Mouse (Mus musculus) kidney, embryonic 14.5 days (tissue): ENCODE data around the gene Acaca. TPM values are rescaled to one million over a fixed set of nuclear protein-coding genes. Genes with fewer than 3 reads are reported as not detected.

Experiments
- ATAC-seq: fragments of 200-750 bp; cut with Nextera tagmentation; 2 replicates; pipeline ENCODE4 v1.8.0; 2017; ENCODE audit warnings: moderate number of reproducible peaks, mild to moderate bottlenecking, moderate TSS enrichment, moderate library complexity; ENCODE audit not compliant: low FRiP score, low TSS enrichment
- H3K27ac ChIP-seq: fragments of 300-500 bp; sonication (generic); 2 replicates; pipeline ENCODE4 v1.5.1; 2014; ENCODE audit warnings: low read depth, mild to moderate bottlenecking, low read length, moderate library complexity, mixed read lengths
- H3K27me3 ChIP-seq: fragments of 300-500 bp; sonication (generic); 2 replicates; pipeline ENCODE4 v1.6.1; 2014; ENCODE audit warnings: mild to moderate bottlenecking, low read length; ENCODE audit not compliant: control insufficient read depth, insufficient read depth
- H3K36me3 ChIP-seq: fragments of 300-500 bp; sonication (generic); 2 replicates; pipeline ENCODE4 v1.6.1; 2014; ENCODE audit warnings: low read length, mixed read lengths; ENCODE audit not compliant: control insufficient read depth, insufficient read depth
- H3K4me1 ChIP-seq: fragments of 300-500 bp; sonication (generic); 2 replicates; pipeline ENCODE4 v1.6.1; 2014; ENCODE audit warnings: low read length, mixed read lengths; ENCODE audit not compliant: control insufficient read depth, insufficient read depth
- H3K4me2 ChIP-seq: fragments of 300-500 bp; sonication (generic); replicated peaks from 2 replicates; pipeline ENCODE4 v1.6.1; 2014; ENCODE audit warnings: low read depth, mild to moderate bottlenecking, low read length
- H3K4me3 ChIP-seq: fragments of 300-500 bp; sonication (generic); 2 replicates; pipeline ENCODE4 v1.5.1; 2014; ENCODE audit warnings: mild to moderate bottlenecking, low read length
- H3K9ac ChIP-seq: fragments of 300-500 bp; sonication (generic); 2 replicates; pipeline ENCODE4 v1.6.1; 2014; ENCODE audit warnings: low read depth, mild to moderate bottlenecking, low read length, moderate library complexity
- H3K9me3 ChIP-seq: fragments of 300-500 bp; sonication (generic); 2 replicates; pipeline ENCODE4 v1.6.1; 2016; ENCODE audit warnings: low read length; ENCODE audit not compliant: control insufficient read depth
- WGBS: fragments of 180-500 bp; shearing (Covaris S2); extraction: QIAGEN DNeasy Blood & Tissue Kit; methylation state at CpG from one replicate; pipeline ENCODE4 v1.1.7; 2014; 5-methylcytosine and 5-hydroxymethylcytosine counted together
- polyA plus RNA-seq: library from polyadenylated mRNA; unstranded; fragments of >200 nt; fragmentation: Nextera tagmentation; extraction: Ambion mirVana; gene quantifications from 2 replicates; pipeline ENCODE4 v1.2.1, GENCODE M21; 2014

The Acaca gene
- polyA plus RNA-seq, 1 experiment from 2014 or later: 18.1 TPM

DNA sequence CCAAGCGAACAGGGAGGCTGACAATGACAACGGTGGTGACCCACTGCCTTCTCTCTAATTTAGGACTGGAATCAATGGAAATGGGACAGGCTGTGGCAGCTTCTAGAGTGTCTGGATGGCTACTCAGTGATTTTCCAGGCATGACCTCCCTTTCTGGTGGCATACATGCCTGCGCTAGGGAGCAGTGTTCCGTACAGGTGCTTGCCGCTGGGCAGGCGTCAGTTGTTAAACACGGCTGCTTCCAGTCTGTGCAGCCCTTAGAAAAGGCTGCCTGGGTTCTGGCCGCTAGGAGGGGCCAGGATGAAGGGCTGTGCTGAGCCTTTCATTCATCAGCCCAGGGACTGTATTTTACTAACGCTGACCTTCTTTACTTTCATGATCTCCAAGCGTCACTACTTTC lies 63.8 kb downstream of the Acaca start:
- no peaks in the 10 kb centered on the region; the same call in 1 of the 2 replicates for H3K36me3 ChIP-seq
- no peak overlapping the region for H3K27ac ChIP-seq
- no peaks in the 10 kb centered on the region for H3K27me3 ChIP-seq
- H3K9me3 ChIP-seq: no peaks in the 10 kb centered on the region
- 0 out of 2 replicates have a peak, but pooled peaks cover 5% of the 10 kb centered on the region for H3K4me1 ChIP-seq
- H3K4me2 ChIP-seq: no peak overlapping the region
- H3K4me3 ChIP-seq: no peak overlapping the region
- H3K9ac ChIP-seq: no peak overlapping the region
- ATAC-seq: peak; percentile 73
- 44% methylated on average over 10 of the region's 10 CpGs for WGBS

DNA sequence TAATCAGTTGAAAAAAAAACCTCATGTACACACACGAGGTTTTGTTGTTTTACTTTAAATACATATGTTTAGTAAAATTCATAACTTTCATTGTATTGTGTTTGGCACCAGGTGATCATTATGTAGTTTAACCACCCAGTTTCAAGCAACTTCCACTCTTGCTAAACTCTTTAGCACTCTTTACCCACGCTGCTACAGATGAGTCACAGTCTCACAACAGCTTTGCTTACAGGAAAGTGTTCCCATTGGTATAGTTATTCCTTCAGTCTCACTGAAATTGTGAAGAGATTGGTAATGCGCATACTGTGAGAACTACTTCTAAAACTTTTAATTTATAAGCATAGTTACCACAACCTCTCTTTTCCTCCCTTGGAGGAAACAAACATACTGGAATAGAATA lies 65.3 kb downstream of the Acaca start:
- no peak for ATAC-seq
- Histone ChIP-seq H3K4me3 (no peak overlapping the region), H3K27me3 (no peaks in the 10 kb centered on the region), H3K27ac (no peak overlapping the region), H3K4me2 (no peak overlapping the region), H3K36me3 (no peaks in the 10 kb centered on the region; the same call in 1 of the 2 replicates), H3K4me1 (0 out of 2 replicates have a peak, but pooled peaks cover 5% of the 10 kb centered on the region), H3K9me3 (no peaks in the 10 kb centered on the region), H3K9ac (no peak overlapping the region)
- WGBS: 94% methylated on average over 3 of the region's 3 CpGs

DNA sequence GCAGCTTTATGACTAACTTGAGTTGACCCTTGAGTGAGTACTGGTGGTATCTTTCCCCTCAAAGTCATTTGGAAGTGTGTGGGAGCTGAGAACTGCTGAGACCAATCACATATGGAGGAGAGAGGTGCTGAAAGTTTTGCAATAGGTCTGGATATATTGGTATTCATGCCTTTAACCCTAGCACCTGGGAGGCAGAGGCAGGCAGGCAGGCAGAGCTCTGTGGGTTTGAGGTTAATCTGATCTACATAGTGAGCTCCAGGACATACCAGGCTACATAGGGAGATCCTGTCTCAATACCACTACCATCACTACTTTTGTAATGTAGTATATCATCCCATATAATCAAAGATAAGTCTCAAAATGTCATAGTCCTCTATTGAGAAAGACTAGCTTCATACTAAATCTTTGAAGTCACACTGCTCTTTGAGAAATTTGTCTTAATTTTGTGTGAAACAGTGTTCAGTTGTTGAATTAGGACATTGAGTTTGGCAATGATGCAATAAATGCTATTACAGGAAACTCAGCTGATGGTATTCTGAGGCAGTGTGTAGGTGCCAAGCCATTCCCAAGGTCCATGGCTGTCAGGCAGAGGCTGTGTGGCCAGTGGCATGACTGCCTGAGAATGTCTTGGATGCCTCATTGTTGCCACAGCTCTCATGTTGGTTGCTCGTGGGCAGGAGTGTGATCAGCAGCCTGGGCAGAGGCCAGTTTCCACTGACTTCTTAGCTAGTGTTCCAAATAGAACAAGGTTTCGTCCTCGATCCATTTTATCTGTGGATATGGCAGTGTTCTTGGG lies 68.3 kb downstream of the Acaca start:
- H3K27ac ChIP-seq: no peak overlapping the region
- no peaks in the 10 kb centered on the region for H3K9me3 ChIP-seq
- no peaks in the 10 kb centered on the region for H3K27me3 ChIP-seq
- H3K4me3 ChIP-seq: no peak overlapping the region
- H3K36me3 ChIP-seq: no peaks in the 10 kb centered on the region; the same call in 1 of the 2 replicates
- H3K4me2 ChIP-seq: no peak overlapping the region
- H3K4me1 ChIP-seq: 0 out of 2 replicates have a peak, but pooled peaks cover 5% of the 10 kb centered on the region
- ATAC-seq: no peak
- no peak overlapping the region for H3K9ac ChIP-seq
- 94% methylated on average over 3 of the region's 3 CpGs for WGBS

DNA sequence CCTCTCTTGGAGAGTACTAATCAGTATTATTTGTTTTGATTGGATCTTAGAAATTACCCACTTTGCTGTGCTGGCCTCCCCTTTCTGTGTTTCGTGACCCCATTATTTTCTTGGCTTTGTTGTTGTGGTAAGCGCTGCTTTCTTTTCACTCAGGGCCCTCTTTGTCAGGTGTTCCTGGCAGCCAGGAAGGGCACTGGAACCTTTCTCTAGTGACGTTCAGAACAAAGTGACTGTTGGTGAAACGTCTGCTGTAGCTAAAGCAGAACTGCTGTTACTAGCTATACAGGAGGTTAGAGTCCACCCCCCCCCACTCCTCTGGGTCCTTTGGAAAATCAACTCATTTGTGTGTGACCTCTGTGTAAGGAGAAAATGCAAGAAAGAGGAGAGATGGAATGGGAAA lies 76.3 kb downstream of the Acaca start:
- no peak overlapping the region for H3K9ac ChIP-seq
- no peaks in the 10 kb centered on the region for H3K9me3 ChIP-seq
- no peak overlapping the region for H3K4me2 ChIP-seq
- H3K36me3 ChIP-seq: no peaks in the 10 kb centered on the region
- no peaks in the 10 kb centered on the region for H3K27me3 ChIP-seq
- no peaks in the 10 kb centered on the region for H3K4me1 ChIP-seq
- H3K4me3 ChIP-seq: no peak overlapping the region
- no peak for ATAC-seq
- no peak overlapping the region for H3K27ac ChIP-seq
- 78% methylated on average over 4 of the region's 4 CpGs for WGBS

DNA sequence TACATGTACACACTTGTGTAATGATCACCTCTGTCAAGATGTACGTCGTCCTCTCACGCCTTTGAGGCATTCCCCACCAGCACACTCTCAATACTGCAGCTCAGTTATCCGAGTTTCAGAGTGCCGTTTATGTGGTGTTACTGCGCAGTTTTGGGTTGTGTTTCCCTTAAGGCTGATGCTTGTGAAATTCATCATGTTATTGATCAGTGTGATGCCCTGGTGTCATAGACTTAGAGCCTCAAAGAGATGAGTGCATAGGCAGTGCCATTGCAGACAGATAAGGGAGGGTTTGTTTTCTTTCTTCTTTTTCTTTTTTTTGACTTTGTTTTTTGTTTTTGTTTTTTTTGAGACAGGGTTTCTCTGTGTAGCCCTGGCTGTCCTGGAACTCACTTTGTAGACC lies 81.4 kb downstream of the Acaca start:
- no peak for ATAC-seq
- Histone ChIP-seq H3K9me3 (no peaks in the 10 kb centered on the region), H3K4me1 (no peaks in the 10 kb centered on the region), H3K4me2 (no peak overlapping the region), H3K4me3 (no peak overlapping the region), H3K9ac (no peak overlapping the region), H3K27ac (no peak overlapping the region), H3K36me3 (peaks cover 4% of the 10 kb centered on the region; the same call in 1 of the 2 replicates), H3K27me3 (no peaks in the 10 kb centered on the region)
- 94% methylated on average over 6 of the region's 6 CpGs for WGBS

DNA sequence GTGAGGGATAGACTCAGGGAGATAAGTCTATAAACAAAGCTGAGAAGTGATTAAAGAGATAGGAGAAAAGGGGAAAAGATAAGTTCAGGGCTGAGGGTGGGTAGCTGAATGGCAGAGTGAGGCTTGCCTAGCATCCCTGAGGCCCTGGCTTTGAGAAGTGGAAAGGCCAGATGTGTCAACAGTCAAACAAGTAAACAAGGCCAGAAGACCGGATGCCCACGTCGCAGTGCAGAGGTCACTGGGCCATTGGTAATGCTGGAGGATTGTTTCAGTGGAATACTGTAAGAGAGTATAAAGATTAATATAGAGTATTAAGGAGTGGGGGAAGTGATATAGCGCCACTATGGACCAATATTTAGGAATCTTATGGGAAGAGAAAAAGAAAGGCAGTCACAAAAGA lies 89.5 kb downstream of the Acaca start:
- no peak for ATAC-seq

DNA sequence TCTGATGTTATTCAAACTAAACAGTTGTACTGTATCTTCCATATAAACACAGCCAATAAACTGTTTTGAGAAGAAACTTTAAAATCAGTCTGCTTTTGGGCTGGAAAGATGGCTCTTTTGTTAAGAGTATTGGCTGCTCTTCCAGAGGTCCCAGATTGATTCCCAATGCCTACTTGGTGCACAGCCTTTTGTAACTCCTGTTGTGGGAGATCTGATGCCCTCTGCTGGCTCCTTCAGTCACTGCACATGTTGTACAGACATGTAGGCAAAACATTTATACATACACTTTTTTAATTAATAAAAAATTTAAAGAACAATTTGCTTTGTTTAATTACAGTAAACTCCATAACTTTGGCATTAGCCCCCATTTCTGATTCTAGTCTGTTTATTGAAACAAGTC lies 114.1 kb downstream of the Acaca start:
- Histone ChIP-seq H3K9ac (no peak overlapping the region), H3K9me3 (no peaks in the 10 kb centered on the region), H3K27me3 (no peaks in the 10 kb centered on the region), H3K4me3 (no peak overlapping the region), H3K27ac (no peak overlapping the region), H3K4me2 (no peak overlapping the region), H3K4me1 (no peaks in the 10 kb centered on the region), H3K36me3 (peaks cover 9% of the 10 kb centered on the region; the same call in 1 of the 2 replicates)
- no peak for ATAC-seq

More for the DNA sequence above, 89.5 kb downstream of the Acaca start:
- Histone ChIP-seq H3K27ac (no peak overlapping the region), H3K27me3 (no peaks in the 10 kb centered on the region), H3K4me1 (no peaks in the 10 kb centered on the region), H3K4me2 (no peak overlapping the region), H3K9ac (no peak overlapping the region), H3K36me3 (peaks cover 9% of the 10 kb centered on the region; the same call in 1 of the 2 replicates), H3K4me3 (no peak overlapping the region), H3K9me3 (no peaks in the 10 kb centered on the region)
- WGBS: 90% methylated on average over 4 of the region's 4 CpGs

DNA sequence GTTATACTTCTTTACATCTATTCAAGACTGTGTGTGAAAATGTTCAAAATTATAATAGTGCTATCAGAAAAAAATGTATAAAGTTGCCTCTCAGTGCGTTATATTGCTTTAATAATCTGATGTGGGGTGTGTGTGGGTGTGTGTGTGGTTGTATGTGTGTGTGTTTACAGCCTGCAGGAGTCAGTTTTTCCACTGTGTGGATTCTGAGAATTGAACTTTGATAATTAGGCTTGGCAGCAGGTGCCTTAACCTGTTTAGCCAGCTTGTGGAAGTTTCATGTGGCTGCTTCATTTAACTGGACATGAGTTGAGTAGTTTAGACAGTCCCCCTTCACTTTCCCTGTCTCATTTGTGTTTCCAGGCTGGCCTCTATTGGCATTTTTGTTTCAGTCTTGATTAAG lies 117.9 kb downstream of the Acaca start:
- Histone ChIP-seq H3K36me3 (peaks cover 26% of the 10 kb centered on the region; the same call in 1 of the 2 replicates), H3K27me3 (no peaks in the 10 kb centered on the region), H3K4me3 (no peak overlapping the region), H3K4me1 (no peaks in the 10 kb centered on the region), H3K9me3 (no peaks in the 10 kb centered on the region), H3K4me2 (no peak overlapping the region), H3K9ac (no peak overlapping the region), H3K27ac (no peak overlapping the region)
- no peak for ATAC-seq
- WGBS: 94% methylated on average over 1 of the region's 1 CpGs

DNA sequence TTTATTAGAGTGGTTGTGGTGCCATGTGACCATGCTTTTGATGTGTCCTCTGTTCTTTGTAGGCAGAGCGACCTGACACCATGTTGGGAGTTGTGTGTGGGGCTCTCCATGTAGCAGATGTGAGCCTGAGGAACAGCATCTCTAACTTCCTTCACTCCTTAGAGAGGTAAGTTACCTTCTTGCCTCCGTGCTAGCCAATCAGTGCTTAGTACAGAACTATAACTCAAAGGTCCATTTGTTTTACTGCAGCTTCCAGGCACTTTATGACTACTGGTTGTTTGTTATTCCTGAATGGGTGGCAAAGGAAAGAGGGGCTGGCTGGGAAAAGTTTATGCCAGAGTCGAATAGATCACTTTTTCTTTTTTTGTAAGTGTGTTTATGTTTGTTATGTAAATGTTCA lies 121.7 kb downstream of the Acaca start:
- ATAC-seq: no peak
- 81% methylated on average over 3 of the region's 3 CpGs for WGBS
- peaks cover 27% of the 10 kb centered on the region; the same call in 1 of the 2 replicates for H3K36me3 ChIP-seq

More for the DNA sequence above, 121.7 kb downstream of the Acaca start:
- Histone ChIP-seq H3K9me3 (no peaks in the 10 kb centered on the region), H3K27me3 (no peaks in the 10 kb centered on the region), H3K4me1 (no peaks in the 10 kb centered on the region), H3K4me2 (no peak overlapping the region), H3K27ac (no peak overlapping the region), H3K4me3 (no peak overlapping the region), H3K9ac (no peak overlapping the region)
